In the genomic region with DNA sequence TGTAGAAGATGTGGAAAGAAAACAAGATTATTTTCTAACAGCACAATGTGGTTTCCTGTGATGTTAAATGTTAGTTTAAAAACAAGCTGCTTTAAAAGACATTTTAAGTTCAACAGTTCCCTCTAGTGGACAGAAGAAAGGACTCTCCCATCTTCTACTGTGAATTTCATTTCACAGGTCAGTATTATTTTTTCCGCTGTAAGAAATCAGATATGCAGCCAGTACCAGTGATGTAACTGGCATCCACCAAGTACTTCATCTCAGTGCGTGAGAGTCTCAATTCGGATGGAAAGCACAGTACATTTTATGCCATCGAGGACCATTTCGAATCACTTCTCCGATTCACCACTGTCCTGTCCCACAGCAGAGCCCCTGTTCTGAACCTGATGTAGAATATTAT, we compare ENCODE assay signal across 8 mouse cellular contexts. TPM values are rescaled to one million over a fixed set of nuclear protein-coding genes. Genes with fewer than 3 reads are reported as not detected.
DNase-seq lines count a peak whose midpoint lies in the region; ATAC-seq lines count a peak whose summit lies in the region.

No protein-coding gene starts in this region.

- H3K36me3 ChIP-seq in midbrain, embryonic 14.5 days (ENCODE audit: control insufficient read depth, insufficient read depth, low read length) = no peaks in the 10 kb centered on the region

- peak; percentile 11 for DNase-seq in layer of hippocampus, adult 9-10 months (ENCODE audit: low spot score)
- DNase-seq in layer of hippocampus, postnatal 25 days (ENCODE audit: extremely low spot score in 1 of 2, low spot score in 1 of 2) = no peak
- peak; percentile 70 for DNase-seq in MN1 (ENCODE audit: low spot score)
- peak; percentile 89 for DNase-seq in midbrain, embryonic 14.5 days
- no peak for DNase-seq in urinary bladder, postnatal 4 days (ENCODE audit: low spot score in 2 of 2)
- no peak for DNase-seq in gastrocnemius, postnatal 10 days
- DNase-seq in left cerebral cortex, adult 11 months (ENCODE audit: low spot score) = no peak

- no peaks in the 10 kb centered on the region for H3K27me3 ChIP-seq in midbrain, embryonic 14.5 days (ENCODE audit: control insufficient read depth, insufficient read depth, low read length)

- peak; percentile 48 for ATAC-seq in erythroid progenitor cell, adult 5-6 weeks (replicated peaks; ENCODE audit: low FRiP score, poor library complexity, severe bottlenecking)
- peak; percentile 14; the same call in 1 of the 2 replicates for ATAC-seq in midbrain, embryonic 14.5 days (ENCODE audit: low FRiP score, low TSS enrichment)

- no peaks in the 10 kb centered on the region for H3K4me1 ChIP-seq in midbrain, embryonic 14.5 days (ENCODE audit: control insufficient read depth, insufficient read depth, low read length)

- H3K9me3 ChIP-seq in midbrain, embryonic 14.5 days (ENCODE audit: control insufficient read depth, low read length) = no peaks in the 10 kb centered on the region

- no peak overlapping the region for H3K4me2 ChIP-seq in midbrain, embryonic 14.5 days (ENCODE audit: low read length)

- 67% methylated on average over 6 of the region's 6 CpGs for WGBS in midbrain, embryonic 14.5 days

- H3K9ac ChIP-seq in midbrain, embryonic 14.5 days (replicated peaks; ENCODE audit: low read length) = no peak overlapping the region

- no peak overlapping the region for H3K27ac ChIP-seq in midbrain, embryonic 14.5 days (replicated peaks; ENCODE audit: low read depth, low read length)

- H3K4me3 ChIP-seq in midbrain, embryonic 14.5 days (replicated peaks; ENCODE audit: low read depth, low read length) = no peak overlapping the region

RNA-seq across cellular contexts. Expression of gene Ccdc171, which starts 45.2 kb away (rescaled TPM):
- total RNA-seq in layer of hippocampus, postnatal 25 days (2021) = 1 to 10 TPM; 3.0 TPM
- total RNA-seq in erythroid progenitor cell, adult 5-6 weeks (2015; ENCODE audit: low replicate concordance) = 2.5 and 12.6 TPM in 2 replicates
- total RNA-seq in erythroid progenitor cell, adult 5-6 weeks (2017; ENCODE audit: low replicate concordance) = 4.9 and 8.0 TPM in 2 replicates
- 3.5 and 4.7 TPM in 2 replicates for polyA plus RNA-seq in midbrain, embryonic 14.5 days (2014; fragmentation: Nextera tagmentation; extraction: Ambion mirVana)
- 1 to 10 TPM; 1.0 to 1.2 TPM for total RNA-seq in gastrocnemius, postnatal 10 days (2021)

Comparison
In these comparisons a context has a peak if more than half of its experiments do, and no peak if none do; other contexts are left out.
1. DNase-seq: peak in layer of hippocampus, adult 9-10 months (single experiment), MN1 (single experiment) and midbrain, embryonic 14.5 days (single experiment); none in layer of hippocampus, postnatal 25 days (0 of 2), urinary bladder, postnatal 4 days (0 of 2), gastrocnemius, postnatal 10 days (single experiment) and left cerebral cortex, adult 11 months (single experiment).